Mouse (Mus musculus) hematopoietic stem cell, adult 5-6 weeks (primary cell): ENCODE data around the gene Tln2. TPM values are rescaled to one million over a fixed set of nuclear protein-coding genes. Genes with fewer than 3 reads are reported as not detected.
"Not testable (repeated sequence)": the region's sequence is repeated elsewhere in the genome, so short reads cannot be mapped to it uniquely, and the experiment has no call there.

Experiments used
- ATAC-seq, 2 experiments: fragments of 125-278 bp in 1 of 2; replicated peaks in 1 of 2; 2 replicates each; pipeline ENCODE4 v1.8.0; 2016 to 2017; ENCODE audit warnings: inconsistent platforms in 2 of 2, mild to moderate bottlenecking in 2 of 2, moderate number of reproducible peaks in 2 of 2, low read depth in 1 of 2, moderate TSS enrichment in 1 of 2; ENCODE audit not compliant: low FRiP score in 2 of 2, poor library complexity in 2 of 2, severe bottlenecking in 2 of 2, insufficient read depth in 1 of 2, low TSS enrichment in 1 of 2
- total RNA-seq: library from RNA; stranded (forward); fragments of 172-1452, 232-1000 nt; gene quantifications from 2 replicates; pipeline ENCODE4 v1.2.3, GENCODE M21; 2017

Gene Tln2
- total RNA-seq, 1 experiment from 2014 or later: 0.50 TPM

DNA sequence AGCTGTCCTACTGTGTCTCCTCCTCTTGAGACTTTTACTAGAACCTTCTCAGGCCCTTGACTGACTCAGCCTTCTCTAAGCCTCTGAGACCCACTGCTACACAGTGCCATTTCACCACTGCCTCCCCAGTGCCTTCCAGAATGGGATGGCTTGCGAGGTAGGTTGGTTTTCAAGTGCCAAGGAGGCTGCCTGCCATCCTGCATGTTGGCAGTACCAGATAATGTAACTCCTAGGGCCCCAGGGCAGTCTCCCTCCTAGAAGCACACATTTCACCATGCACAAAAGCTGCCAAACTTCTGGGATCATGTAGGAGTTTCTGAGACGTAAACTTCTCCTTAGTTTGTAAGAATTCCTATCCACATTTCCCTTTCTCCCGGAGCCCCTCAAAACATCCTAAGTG, 231.1 kb downstream of the Tln2 start:
- no peak for ATAC-seq

DNA sequence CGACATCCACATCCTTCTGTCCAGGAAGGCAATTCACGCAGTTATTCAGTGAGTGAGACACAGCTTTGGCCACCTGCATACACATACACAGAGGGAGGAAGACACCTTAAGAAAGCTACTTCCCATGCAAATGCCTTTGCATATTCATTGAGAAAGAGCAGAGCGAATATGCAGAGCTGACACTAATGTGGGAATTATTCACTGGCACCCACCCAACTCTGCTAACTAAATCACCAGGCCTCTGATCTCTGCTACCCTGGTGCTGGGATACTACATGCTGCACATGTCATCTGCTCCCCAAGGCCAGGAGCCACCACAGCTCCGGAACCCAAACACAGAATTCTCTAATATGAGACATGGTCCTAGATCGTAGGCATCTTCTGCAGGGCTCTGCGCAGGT, 237.6 kb downstream of the Tln2 start:
- ATAC-seq: no peak

DNA sequence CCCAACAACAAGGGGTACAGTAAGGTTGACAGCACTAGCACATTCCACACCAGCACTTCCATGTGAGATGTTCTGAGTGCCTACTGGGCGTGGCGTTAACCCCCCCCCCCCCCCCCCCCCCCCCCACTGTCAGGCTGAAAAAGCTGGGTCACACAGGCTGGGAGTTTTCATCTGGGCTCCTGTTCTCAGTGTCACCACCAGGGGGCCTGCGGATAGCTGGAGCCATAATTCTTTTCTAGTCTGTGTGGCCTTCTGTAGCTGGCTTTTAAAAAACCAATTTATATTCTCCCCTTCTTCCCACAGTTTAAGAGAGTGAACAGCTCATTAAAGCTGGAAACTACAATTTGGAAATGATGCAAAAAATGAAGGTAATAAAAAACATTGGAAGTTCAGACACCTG, 244.1 kb downstream of the Tln2 start:
- no peak for ATAC-seq

DNA sequence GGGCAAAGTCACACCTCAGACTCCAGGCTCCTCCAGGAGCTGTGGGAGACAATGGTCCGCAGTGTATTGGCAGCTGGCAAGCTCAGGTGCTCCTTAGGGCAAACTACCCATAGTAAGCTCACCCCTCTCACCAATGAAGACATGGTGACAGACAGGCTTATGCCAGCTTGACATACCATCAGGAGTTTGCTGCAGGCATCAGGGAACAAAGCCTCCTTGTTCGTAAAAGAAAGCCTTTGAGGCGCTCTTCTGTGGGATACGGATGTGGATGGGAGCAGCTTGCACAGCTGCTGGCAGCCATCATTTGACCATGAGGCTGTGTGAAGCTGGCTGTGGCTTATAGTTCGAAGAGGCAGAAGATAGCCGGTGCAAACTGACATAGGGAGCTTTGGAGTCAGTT, 254.5 kb downstream of the Tln2 start:
- ATAC-seq: no peak

DNA sequence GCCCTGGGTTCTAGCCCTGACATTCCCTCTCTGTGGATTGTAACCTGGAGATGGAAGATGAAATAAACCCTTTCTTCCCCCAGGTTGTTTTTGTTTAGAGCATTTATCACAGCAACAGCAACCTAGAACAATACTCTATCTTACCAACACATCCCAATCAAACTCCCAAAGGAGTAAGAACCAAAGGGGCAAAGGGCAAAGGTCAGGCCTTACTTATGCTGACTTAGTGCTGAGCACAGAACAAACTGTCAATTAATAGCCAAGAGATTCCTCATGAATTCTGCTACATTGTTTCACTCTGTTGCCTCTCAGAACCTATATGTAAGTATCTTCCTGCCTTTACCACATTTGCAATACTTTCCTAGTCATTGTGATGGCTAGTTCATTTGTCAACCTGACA, 255.5 kb downstream of the Tln2 start:
- ATAC-seq: no peak

DNA sequence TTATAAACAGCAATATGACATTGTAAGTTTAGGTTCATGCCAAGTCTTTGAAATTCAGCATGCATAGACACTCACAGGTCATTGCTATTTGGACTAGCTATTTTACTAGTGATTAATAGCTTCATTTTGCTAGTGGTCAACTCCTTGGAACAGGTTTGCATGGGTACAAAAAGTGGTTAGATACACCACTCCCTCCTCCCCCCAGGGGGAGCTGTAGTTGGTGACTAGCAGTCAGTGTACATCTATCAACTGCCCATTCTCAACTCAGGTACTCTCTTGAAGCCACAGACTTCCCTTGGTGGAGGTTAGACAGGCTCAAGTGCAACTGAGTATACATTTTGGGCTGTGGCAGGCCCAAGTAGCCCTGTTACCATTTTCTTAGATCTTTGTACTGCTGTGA, 256.5 kb downstream of the Tln2 start:
- no peak for ATAC-seq

DNA sequence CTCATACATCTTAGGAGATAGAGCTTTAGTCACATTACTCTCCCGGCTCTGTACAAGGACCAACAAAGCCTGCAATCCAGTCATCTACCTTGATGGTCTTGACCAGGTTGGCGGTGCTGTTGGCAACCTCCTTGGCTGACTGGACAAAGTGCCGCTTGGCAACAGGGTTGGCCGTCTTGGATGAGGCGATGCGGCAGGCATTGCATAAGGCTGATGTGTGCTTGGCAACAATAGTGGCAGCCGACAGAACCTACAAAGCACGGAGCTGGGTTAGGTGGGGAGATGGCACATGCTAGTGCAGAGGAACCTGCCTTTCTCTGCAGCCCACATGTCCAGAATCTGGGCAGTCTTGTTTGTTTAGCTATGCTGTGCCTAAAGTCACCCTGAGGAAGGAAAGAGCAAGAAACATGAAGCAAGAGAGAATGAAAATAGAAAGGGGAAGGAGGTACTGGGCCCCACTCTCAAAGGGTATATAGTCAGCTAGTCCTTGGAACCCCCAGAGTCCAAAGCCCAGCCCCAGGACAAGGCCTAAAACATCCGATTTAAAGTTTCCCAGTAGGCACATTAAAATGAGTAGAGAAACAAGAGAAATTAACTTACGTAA, 257.0 kb downstream of the Tln2 start:
- ATAC-seq: no peak

DNA sequence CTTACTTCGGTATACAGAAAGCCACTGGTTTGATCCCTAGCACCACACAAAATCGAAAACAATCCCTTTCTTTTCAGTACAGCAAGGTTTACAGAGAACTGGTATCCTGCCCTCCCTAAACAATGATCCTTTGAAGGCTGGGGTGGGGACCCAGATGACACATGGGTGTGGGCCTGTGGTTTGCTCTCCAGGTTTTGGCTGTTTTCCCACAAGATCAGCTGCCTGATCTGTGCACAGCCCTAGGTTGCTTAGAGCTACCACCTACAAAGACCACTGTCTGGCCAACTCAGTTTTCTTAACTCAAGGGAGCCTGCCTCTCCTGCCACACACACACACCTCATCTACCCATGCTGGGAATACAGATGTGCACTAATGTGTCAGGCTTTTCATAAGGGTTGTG, 257.9 kb downstream of the Tln2 start:
- no peak for ATAC-seq

DNA sequence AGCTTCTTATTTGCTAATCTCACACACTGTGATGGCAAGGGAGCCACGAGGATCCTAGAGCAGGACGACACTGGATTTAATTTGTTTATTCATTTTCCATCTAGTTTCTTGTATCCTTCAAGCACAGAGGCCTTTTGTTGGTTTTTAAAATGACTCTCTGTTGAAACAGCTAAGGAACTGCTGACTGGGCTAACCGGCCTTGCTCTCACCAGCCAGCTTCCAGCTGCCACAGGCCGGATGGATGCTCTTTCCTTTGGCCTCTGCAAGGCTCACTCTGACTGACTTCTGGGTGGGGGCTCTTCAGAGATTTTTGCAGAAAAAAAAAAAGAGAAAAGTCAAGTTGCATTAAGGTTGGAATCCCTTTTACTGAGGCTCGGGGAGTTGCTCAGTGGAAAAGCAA, 258.7 kb downstream of the Tln2 start:
- no peak for ATAC-seq

DNA sequence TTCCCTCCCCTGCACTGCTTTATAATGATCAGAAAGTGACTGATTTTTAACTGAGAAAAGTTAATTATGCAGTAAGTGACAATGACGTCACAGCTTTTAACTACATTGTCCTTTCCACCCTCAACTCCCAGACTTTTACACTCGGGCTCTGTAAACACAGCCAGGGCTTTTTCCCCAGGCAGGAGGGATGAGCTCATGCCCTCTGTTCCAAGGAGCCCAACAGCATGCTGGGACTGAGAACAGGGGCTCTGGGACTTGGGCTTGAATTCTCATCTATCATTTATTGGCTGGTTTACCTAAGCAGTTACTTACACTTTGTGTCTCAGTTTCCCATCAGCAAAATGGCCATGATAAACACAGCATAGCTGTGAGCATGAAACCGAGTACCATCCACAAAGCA, 259.2 kb downstream of the Tln2 start:
- ATAC-seq: no peak

DNA sequence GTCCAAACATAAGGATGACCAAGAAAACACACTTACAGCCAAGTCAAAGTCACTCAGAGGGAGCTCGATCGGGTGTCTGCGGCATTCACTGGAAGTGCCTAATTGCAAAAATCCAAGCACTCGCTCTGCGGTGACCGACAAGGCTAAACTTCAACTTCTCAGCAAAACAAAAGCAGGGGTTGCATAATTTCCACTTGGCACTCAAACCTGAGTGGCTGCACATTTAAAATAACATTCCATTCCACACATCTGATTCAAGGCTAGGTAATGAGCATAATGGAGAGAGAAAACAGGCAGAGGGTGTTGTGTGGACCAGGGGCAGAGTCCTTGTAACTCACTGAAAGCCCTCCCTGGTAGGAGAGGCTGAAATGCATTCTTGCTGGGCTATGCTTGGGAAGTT, 260.3 kb downstream of the Tln2 start:
- ATAC-seq: no peak

DNA sequence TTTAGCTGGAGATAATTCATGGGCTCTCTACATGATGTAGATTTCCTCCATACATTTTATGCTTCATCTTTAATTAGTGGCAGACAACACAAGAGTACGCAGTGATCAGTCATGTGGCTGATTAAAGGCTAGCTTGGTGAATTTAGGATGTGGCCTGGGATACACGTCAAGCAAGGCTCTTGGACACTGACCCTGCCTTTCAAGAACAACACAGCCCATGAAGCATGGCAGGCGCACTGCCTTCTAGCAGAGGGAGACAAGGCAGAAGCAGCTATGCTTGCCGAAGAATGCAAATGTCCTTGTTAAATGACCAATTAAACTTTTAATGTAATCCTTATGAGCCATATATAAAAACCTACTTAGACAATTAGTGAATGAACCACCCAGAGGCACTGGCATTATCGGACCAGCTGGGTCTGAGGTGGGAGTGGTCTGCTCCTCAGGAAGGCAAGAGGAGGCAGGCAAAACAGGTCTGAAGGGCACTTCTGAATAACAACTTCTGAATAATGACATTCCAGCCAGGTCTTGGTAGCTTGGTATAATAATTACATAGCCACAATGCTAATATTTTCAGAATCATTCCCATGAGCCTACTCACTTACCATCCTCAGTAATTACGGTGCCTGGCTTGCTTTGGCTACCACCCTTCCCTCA, 262.1 kb downstream of the Tln2 start:
- ATAC-seq: no peak

DNA sequence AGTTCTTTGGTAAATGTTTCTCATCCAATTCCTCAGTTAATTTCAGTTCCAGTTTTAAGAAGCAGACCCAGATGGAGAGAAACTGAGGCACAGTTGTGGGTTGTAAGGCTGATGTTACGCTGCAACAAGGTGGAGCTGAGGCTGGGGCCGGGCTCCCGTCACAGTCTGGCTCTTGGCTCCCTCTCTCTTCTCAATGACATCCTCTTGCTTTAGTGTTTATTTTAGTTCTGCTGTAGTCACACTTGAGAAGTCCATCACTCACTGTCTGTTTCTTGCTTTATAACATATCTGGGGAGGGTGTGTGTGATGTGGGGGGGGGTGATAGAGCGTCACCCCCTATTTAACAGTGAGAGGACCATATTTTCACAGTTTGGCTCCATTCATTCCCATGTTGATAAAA, 272.0 kb downstream of the Tln2 start:
- ATAC-seq: no peak

DNA sequence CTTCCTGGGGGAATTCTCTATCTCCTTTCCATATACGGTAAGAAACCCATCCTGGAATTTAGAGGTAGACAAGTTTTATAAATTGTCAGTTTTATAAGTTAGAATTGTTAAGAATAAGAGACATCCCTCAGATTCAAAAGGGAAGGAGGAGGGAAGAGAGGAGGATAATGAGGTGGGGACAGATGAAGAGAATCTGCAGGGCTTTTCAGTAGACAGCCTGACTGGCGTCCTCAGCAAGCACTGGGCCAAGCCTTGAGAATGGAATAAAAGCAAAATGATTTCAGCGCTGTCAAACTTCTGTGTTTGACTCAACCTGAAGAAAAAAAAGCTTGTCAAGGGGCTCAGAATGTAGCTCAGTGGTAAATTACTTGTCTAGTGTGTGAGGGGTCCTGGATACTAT, 272.7 kb downstream of the Tln2 start:
- no peak for ATAC-seq

DNA sequence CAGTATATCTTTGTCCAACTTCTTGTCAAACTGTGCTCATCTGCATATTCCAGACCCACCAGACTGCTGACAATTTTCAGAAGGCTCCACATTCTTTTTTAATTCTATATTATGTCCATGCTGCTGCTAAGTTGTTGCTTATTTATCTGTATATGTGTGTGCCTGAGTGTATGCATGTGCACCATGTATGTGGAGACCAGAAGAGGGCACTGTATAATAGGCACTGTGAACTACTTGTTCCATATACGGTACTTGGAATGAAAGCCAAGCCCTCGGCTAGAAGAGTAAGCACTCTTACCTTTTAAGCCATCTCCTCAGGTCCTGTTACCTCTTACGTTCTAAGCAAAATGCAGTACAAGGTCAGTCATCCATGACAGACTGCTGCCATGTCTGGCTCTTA, 274.0 kb downstream of the Tln2 start:
- no peak for ATAC-seq

DNA sequence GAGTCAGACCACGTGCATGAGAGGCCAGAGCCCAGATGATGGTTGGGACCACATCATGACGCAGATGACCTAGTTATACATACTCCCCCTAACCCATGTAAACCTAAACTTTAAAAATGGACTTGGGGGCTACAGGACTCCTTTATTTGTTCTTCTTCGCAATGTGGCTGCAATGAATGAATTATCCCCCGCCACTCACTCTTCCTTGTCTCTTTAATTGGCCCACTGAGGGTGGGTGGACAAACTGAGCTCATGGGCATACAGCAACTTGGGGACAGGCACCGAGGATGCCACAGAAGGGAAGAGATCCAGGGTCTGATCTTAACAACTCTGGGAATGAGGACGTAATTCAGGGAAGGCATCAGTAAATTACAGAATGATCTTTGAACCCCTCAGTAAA, 277.7 kb downstream of the Tln2 start:
- ATAC-seq: no peak

DNA sequence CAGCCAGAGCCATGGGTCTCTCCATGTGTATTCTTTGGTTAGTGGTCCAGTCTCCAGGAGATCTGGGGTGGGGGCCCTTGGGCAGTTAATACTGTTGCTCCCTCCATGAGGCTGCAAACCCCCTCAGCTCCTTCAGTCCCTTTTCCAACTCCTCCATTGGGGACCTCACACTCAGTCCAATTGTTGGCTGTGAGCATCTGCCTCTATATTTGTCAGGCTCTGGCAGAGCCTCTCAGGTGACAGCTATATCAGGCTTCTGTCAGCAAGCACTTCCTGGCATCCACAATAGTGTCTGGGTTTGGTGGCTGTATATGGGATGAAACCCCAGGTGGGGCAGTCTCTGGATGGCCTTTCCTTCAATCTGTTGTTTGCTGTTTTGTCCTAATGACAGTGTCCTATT, 279.2 kb downstream of the Tln2 start:
- ATAC-seq: not testable (repeated sequence)

DNA sequence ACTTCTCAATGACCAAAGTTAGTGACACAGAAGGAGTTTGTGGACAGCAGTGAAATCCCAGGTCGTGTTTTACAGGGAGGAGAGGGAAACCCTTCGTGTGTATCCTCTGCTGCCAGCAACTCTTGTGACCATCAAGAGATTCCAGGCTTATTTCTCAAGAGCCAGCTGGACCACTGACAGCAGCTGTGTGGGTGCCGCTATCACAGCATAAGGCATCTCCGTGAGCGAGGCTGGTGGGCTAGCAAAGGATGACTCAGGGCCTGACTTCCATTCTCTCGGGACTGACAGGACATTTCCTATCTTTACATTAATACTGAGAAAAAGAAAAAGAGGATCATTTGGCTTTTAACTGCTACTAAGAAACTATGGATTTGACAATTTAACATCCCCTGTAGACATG, 283.1 kb downstream of the Tln2 start:
- ATAC-seq: no peak

DNA sequence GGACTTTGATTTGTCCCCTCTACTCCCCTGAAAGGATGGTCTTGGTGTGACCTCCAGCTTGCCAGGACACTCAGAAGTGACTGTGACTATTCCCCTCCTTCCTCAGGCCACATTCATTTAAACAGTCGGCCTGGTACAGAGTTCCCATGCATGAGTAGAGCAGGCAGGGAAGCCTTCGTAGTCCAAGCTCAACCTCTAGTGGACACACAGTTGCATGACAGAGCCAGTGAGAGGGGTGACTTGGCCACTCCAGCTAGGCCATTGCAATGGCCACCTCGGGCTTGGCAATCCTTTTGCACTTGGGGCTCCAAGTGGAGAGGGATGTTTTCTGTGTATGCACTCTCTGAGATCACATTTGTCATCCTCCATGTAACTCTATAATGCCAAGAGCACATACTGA, 285.2 kb downstream of the Tln2 start:
- ATAC-seq: no peak
